Mouse (Mus musculus): ENCODE measurements around the gene Ptpra.
A peak's percentile ranks its signal among the peaks of the same experiment; 100 is the strongest.

The Ptpra gene

GRCm38 (mm10) chr2:130597601-130598010 is 147.5 kb downstream of the Ptpra start:
- peak in 1 of 2 experiments; percentile 57 for DNase-seq (ENCODE audit: low spot score in 2 of 2)

- DNase-seq (ENCODE audit: low spot score in 2 of 2), result no peak
These were observed 148.3 kb downstream of the Ptpra start for GRCm38 (mm10) chr2:130598399-130598798.

GRCm38 (mm10) chr2:130602195-130602594 is 152.1 kb downstream of the Ptpra start:
- no peak for DNase-seq (ENCODE audit: low spot score in 2 of 2)
